Mouse (Mus musculus) heart, embryonic 15.5 days (tissue): ENCODE measurements around the gene Gm13275. TPM values are rescaled to one million over a fixed set of nuclear protein-coding genes. Genes with fewer than 3 reads are reported as not detected.
A peak's percentile ranks its signal among the peaks of the same experiment; 100 is the strongest.
"Not testable (repeated sequence)": the region's sequence is repeated elsewhere in the genome, so short reads cannot be mapped to it uniquely, and the experiment has no call there.

Experiments used
- ATAC-seq: fragments of 200-750 bp; cut with Nextera tagmentation; replicated peaks from 2 replicates; pipeline ENCODE4 v1.8.0; 2017; ENCODE audit warnings: low read depth, moderate TSS enrichment; ENCODE audit not compliant: insufficient number of reproducible peaks, insufficient read depth, low FRiP score
- H3K27ac ChIP-seq: fragments of 300-500 bp; sonication (generic); 2 replicates; pipeline ENCODE4 v1.5.1; 2015; ENCODE audit warnings: mild to moderate bottlenecking, inconsistent platforms
- H3K27me3 ChIP-seq: fragments of 300-500 bp; sonication (generic); 2 replicates; pipeline ENCODE4 v1.6.1; 2015; ENCODE audit warnings: inconsistent platforms
- H3K36me3 ChIP-seq: fragments of 300-500 bp; sonication (generic); 2 replicates; pipeline ENCODE4 v1.6.1; 2015; ENCODE audit warnings: mild to moderate bottlenecking, inconsistent platforms
- H3K4me1 ChIP-seq: fragments of 300-500 bp; sonication (generic); replicated peaks from 2 replicates; pipeline ENCODE4 v1.6.1; 2015; ENCODE audit warnings: inconsistent platforms
- H3K4me2 ChIP-seq: fragments of 300-500 bp; sonication (generic); 2 replicates; pipeline ENCODE4 v1.6.1; 2015; ENCODE audit warnings: inconsistent platforms, mild to moderate bottlenecking, moderate library complexity
- H3K4me3 ChIP-seq: fragments of 300-500 bp; sonication (generic); 2 replicates; pipeline ENCODE4 v1.5.1; 2015; ENCODE audit warnings: mild to moderate bottlenecking, inconsistent platforms
- H3K9ac ChIP-seq: fragments of 300-500 bp; sonication (generic); 2 replicates; pipeline ENCODE4 v1.6.1; 2015; ENCODE audit warnings: mild to moderate bottlenecking, inconsistent platforms
- H3K9me3 ChIP-seq: fragments of 300-500 bp; sonication (generic); replicated peaks from 2 replicates; pipeline ENCODE4 v1.6.1; 2016; ENCODE audit warnings: inconsistent platforms
- WGBS: fragments of 180-500 bp; shearing (Covaris S2); methylation state at CpG from one replicate; pipeline ENCODE4 v1.1.7; 2015; ENCODE audit warnings: mixed read lengths; 5-methylcytosine and 5-hydroxymethylcytosine counted together
- polyA plus RNA-seq: library from polyadenylated mRNA; unstranded; fragments of >200 nt; fragmentation: Nextera tagmentation; extraction: Ambion mirVana; gene quantifications from 2 replicates; pipeline ENCODE4 v1.2.1, GENCODE M21; 2015

Gene Gm13275
- not detected in 2 replicates for polyA plus RNA-seq

DNA sequence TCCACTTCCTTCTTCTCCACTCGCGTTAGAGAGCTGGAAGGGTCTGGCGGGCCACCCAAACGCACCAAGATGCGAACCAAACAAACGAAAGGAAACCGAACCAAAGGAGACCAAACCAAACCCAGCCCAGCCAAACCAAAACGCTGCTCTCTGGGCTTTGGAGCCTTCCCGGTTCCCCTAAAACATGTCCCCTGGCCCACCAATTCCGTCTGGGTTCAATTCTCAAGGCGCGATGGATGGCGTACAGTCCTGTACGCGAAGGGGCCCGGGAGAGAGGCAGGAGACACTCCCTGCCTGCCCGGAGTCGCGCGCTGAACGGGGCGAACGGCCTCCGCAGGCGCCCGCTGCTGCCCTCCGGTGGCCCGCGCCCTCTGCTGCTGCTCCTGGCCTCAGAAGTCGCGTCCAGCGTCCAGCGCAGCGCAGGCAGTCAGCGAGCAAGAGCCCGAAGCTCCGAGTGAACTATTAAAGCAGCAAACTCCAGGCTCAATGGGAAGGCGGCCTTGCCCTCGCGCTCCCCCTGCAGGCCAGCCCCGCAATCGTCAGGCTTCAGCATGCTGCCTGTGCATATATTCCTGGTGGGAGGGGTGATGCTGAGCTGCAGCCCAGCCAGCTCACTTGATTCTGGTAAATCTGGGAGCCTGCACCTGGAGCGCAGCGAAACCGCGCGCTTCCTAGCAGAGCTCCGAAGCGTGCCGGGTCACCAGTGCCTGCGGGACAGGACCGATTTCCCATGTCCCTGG, at the start of gene Gm13275:
Gene Gm13275 (plus strand): TSS at position 552 of the 740 bp plus-strand sequence.
- H3K4me1 ChIP-seq, ATAC-seq, H3K4me2 ChIP-seq, H3K36me3 ChIP-seq, H3K9ac ChIP-seq, H3K9me3 ChIP-seq, H3K27me3 ChIP-seq, H3K27ac ChIP-seq, H3K4me3 ChIP-seq: not testable (repeated sequence)
- WGBS = 0% methylated on average over 14 of the region's 52 CpGs

GRCm38 (mm10) chr4:88749926-88750325, 44.4 kb upstream of the Gm13275 start:
- Histone ChIP-seq H3K27me3 (no peaks in the 10 kb centered on the region), H3K9ac (no peak overlapping the region), H3K4me1 (no peaks in the 10 kb centered on the region), H3K27ac (no peak overlapping the region), H3K4me2 (no peak overlapping the region), H3K9me3 (no peaks in the 10 kb centered on the region), H3K36me3 (no peaks in the 10 kb centered on the region), H3K4me3 (no peak overlapping the region)
- WGBS = 45% methylated on average over 6 of the region's 6 CpGs
- no peak for ATAC-seq

DNA sequence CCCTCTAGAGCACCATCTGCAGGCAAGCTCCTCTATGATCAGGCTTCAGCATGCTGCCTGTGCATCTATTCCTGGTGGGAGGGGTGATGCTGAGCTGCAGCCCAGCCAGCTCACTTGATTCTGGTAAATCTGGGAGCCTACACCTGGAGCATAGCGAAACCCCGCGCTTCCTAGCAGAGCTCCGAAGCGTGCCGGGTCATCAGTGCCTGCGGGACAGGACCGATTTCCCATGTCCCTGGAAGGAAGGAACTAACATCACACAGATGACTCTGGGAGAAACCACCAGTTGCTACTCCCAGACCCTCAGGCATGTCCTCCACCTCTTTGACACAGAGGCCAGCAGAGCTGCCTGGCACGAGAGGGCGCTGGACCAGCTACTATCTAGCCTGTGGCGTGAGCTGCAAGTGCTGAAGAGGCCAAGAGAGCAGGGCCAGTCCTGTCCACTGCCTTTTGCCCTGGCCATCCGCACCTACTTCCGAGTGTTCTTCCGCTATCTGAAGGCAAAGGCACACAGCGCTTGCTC, 39.4 kb upstream of the Gm13275 start, which contains the start of gene Gm13271:
Gene Gm13271 (plus strand): TSS at position 51 of the 523 bp plus-strand sequence.
- not testable (repeated sequence) for H3K27me3 ChIP-seq, H3K27ac ChIP-seq, H3K4me2 ChIP-seq, H3K9ac ChIP-seq, H3K4me3 ChIP-seq, ATAC-seq, H3K36me3 ChIP-seq, H3K4me1 ChIP-seq, H3K9me3 ChIP-seq
- 76% methylated on average over 15 of the region's 15 CpGs for WGBS

DNA sequence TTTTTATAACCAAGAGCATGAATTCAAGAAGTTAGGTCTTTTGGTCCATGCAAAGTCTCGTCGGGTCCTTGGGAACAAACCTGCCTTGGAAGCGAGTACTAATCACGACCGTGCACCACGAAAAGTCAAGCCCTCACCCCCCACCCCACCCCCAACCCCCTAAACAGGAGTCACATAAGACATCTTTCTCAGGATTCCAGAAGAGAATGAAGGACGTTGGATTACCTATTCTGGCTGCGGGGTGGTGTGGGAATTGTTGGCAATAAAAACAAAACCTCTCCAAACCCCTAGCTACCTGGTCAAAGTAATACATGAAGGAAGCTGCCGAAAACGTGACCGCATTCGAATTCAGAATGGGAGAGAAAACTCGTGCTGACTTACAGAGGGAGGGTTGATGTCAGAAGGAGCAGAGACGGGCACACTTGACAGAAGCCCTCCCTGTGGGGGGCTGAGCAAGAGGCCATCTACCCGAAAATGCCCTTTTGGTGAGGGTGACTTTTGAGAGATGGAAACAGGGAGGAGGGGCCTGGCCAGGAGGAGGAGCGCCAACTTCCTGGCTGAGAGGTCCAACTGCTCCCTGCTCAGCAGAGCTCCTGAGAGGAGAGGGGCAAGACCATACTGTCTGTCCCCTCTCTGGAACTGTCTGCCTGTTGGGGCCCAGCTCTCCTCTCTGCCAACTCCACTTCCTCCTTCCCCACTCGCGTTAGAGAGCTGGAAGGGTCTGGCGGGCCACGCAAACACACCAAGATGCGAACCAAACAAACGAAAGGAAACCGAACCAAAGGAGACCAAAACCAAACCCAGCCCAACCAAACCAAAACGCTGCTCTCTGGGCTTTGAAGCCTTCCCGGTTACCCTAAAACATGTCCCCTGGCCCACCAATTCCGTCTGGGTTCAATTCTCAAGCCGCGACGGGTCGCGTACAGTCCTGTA, 37.4 kb upstream of the Gm13275 start:
- not testable (repeated sequence) for H3K9me3 ChIP-seq, H3K36me3 ChIP-seq, H3K4me1 ChIP-seq, H3K27me3 ChIP-seq, ATAC-seq
- 7% methylated on average over 29 of the region's 31 CpGs for WGBS
- Histone ChIP-seq H3K9ac (peak overlapping the region; percentile 76), H3K4me2 (peak overlapping the region; percentile 83), H3K4me3 (peak overlapping the region; percentile 70), H3K27ac (peak overlapping the region; percentile 98)

- not testable (repeated sequence) for H3K4me1 ChIP-seq, H3K36me3 ChIP-seq, H3K9me3 ChIP-seq, H3K27me3 ChIP-seq
- peak overlapping the region; percentile 83 for H3K4me2 ChIP-seq
- peak; percentile 100 for ATAC-seq
- under 1% methylated on average over 21 of the region's 21 CpGs for WGBS
- peak overlapping the region; percentile 70 for H3K4me3 ChIP-seq
- H3K27ac ChIP-seq = peak overlapping the region; percentile 98
- H3K9ac ChIP-seq = peak overlapping the region; percentile 76
Observed at GRCm38 (mm10) chr4:88757628-88758031, 36.7 kb upstream of the Gm13275 start.

DNA sequence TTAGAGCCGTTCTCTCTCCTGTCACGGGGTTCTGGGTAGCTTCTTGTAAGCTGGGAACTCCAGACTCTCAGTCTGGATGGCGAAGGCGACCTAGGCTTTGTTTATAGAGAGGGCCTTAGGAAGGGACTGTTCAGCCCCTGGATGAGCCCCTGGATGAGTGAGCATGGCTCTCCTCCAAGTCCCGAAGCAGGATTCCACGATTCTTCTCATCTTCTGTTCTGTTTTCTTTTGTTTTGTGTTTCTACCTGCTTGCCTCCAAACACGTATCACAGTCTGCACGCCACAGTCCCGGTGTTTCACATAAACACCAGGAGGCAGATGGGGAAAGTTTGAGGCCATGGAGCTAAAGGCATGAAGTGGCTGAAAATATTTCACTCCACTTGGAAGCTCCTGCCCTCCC, 35.5 kb upstream of the Gm13275 start:
- not testable (repeated sequence) for H3K36me3 ChIP-seq, ATAC-seq, H3K4me3 ChIP-seq, H3K27me3 ChIP-seq, H3K9ac ChIP-seq, H3K4me1 ChIP-seq, H3K4me2 ChIP-seq, H3K9me3 ChIP-seq, H3K27ac ChIP-seq
- WGBS = 85% methylated on average over 9 of the region's 9 CpGs

- Histone ChIP-seq H3K27ac (peak within 1 kb of the TSS; percentile 76), H3K4me2 (peak within 1 kb of the TSS; percentile 55), H3K4me3 (peak within 1 kb of the TSS; percentile 42), H3K9ac (peak within 1 kb of the TSS; percentile 43; the same call in 1 of the 2 replicates)
- not testable (repeated sequence) for H3K4me1 ChIP-seq, H3K9me3 ChIP-seq, ATAC-seq, H3K27me3 ChIP-seq, H3K36me3 ChIP-seq
- 18% methylated on average over 11 of the region's 14 CpGs for WGBS
Observed at GRCm38 (mm10) chr4:88759610-88760268, 34.5 kb upstream of the Gm13275 start, which contains the start of gene Gm13283. Gene Gm13283 (plus strand): TSS chr4:88760119.

GRCm38 (mm10) chr4:88760431-88760830, 33.9 kb upstream of the Gm13275 start:
- peak overlapping the region; percentile 43; the same call in 1 of the 2 replicates for H3K9ac ChIP-seq
- H3K27ac ChIP-seq = peak overlapping the region; percentile 76
- WGBS = 0% methylated on average over 26 of the region's 28 CpGs
- not testable (repeated sequence) for ATAC-seq, H3K4me1 ChIP-seq, H3K27me3 ChIP-seq, H3K36me3 ChIP-seq, H3K9me3 ChIP-seq
- H3K4me3 ChIP-seq = peak overlapping the region; percentile 42
- H3K4me2 ChIP-seq = peak overlapping the region; percentile 55

- not testable (repeated sequence) for H3K27ac ChIP-seq, H3K36me3 ChIP-seq, H3K27me3 ChIP-seq, H3K4me2 ChIP-seq, H3K9ac ChIP-seq, H3K9me3 ChIP-seq, H3K4me1 ChIP-seq, H3K4me3 ChIP-seq, ATAC-seq
- 65% methylated on average over 6 of the region's 8 CpGs for WGBS
Observed at GRCm38 (mm10) chr4:88761776-88762175, 32.5 kb upstream of the Gm13275 start.

DNA sequence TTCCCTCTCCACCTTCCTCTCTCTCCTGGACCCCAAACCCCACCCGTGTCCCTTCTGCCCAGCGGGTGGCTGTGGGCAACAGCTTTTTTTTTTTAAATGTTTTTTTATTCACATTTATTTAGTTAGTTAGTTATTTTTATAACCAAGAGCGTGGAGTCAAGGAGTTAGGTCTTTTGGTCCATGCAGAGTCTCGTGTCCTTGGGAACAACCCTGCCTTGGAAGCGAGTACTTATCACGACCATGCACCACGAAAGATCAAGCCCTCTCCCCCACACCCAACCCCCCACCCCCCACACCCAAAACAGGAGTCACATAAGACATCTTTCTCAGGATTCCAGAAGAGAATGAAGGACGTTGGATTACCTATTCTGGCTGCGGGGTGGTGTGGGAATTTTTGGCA, 31.9 kb upstream of the Gm13275 start:
- peak overlapping the region; percentile 57 for H3K4me2 ChIP-seq
- H3K27me3 ChIP-seq, ATAC-seq, H3K4me3 ChIP-seq, H3K9ac ChIP-seq, H3K27ac ChIP-seq, H3K4me1 ChIP-seq, H3K9me3 ChIP-seq, H3K36me3 ChIP-seq: not testable (repeated sequence)
- 47% methylated on average over 9 of the region's 9 CpGs for WGBS
